Mouse (Mus musculus): ENCODE measurements around the gene Gna11.

DNA sequence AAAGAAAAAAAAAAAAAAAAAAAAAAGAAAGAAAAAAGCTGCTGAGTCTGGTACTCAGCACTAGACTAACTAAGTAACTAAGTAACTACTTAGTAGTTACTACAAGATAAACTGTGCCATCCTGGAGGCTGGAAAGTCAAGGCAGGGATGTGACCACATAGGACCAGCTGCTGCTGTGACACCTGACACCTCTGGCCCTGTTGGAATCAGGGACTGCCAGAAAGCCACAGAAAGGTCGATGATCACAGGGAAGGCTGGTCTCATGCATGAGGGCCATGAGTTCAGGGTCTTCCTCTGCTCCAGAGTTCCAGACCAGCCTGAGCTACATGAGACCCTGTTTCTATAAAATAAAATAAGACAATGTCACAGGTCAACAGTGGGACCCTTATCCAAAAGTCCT lies 12.5 kb upstream of the Gna11 start:
- TF ChIP-seq TAL1 (IDR thresholded peaks at IDR 0.05; ENCODE audit: low read length) (no peak), GATA1 (IDR thresholded peaks at IDR 0.05; ENCODE audit: low read length) (no peak)

Data from erythroblast, embryonic 14.5 days (primary cell).